Mouse (Mus musculus): ENCODE measurements around the gene Dnaja3.

The Dnaja3 gene

GRCm38 (mm10) chr16:4607818-4608531 is 31.8 kb upstream of the Dnaja3 start:
- DNase-seq (ENCODE audit: low spot score in 2 of 2) = peak; percentile 62 to 75

DNA sequence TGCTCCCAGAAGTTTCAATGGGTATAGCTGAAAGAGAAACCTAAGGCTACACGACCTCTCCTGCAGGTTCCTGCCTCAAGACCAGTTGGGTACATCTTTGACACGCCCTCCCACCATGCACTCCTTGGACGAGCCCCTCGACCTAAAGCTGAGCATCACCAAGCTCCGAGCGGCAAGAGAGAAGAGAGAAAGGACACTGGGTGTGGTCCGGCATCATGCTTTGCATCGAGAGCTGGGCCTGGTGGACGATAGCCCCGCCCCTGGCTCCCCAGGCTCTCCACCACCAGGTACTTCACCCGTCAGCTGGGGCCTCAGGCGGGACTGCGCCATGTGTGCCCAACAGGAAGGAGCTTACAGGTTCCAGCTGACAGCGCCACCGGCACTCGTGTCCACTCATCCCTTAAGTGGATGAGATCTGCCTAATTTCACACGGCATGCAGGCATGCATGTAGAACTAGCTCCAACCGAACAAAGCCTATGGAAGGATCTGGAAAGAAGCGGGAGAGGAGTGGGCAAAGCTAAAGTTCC is 31.2 kb upstream of the Dnaja3 start:
- no peak for DNase-seq (ENCODE audit: low spot score in 2 of 2)

DNA sequence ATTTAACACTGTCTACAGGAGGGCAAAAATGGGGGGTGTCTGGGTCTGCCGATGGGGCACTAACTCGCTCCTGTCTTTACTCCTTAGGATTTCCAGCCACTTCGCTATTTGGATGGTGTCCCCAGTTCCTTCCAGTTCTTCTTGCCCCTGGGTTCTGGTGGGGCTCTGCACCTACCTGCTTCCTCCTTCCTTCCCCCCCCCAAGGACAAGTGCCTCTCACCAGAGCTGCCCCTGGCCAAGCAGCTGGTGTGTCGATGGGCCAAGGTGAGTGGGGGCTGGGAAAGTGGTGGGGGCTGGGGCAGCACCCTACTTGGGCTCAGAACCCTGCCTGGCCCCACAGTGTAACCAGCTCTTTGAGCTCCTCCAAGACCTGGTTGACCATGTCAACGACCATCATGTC is 28.6 kb upstream of the Dnaja3 start:
- DNase-seq (ENCODE audit: low spot score in 2 of 2) = no peak

- no peak for DNase-seq (ENCODE audit: low spot score in 2 of 2)
Observed at GRCm38 (mm10) chr16:4611676-4612075, 28.1 kb upstream of the Dnaja3 start.

DNA sequence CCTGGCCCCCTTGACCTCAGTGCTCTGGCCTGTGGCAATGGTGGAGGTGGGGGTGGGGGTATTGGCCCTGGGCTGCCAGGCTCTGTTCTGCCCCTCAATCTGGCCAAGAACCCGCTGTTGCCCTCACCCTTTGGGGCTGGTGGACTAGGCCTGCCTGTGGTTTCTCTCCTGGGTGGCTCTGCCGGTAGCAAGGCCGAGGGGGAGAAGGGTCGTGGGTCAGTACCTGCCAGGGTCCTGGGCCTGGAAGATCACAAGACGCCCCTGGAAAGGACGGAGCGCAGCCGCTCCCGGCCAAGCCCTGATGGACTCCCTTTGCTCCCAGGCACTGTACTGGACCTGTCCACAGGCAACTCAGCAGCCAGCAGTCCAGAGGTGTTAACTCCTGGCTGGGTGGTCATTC is 26.1 kb upstream of the Dnaja3 start:
- no peak for DNase-seq (ENCODE audit: low spot score in 2 of 2)

DNA sequence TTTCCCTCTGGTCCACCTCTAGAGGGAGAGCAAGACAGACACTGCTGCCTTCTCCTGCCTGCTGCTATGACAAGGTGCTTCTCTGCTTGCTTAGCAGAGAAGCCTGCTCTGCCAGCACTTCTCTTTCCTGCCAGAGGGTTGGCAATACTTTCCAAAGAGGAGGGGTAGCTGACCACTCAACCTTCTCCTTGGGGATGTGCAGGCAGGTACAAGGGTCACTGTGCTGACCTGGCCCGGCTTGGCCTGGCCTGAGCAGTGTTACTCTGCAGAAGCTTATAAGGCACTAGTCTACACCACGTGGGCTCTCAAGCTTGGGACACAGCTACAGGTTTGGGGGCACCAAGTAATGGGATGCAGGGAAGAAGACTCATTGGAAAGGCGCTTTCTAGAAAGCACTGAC is 25.1 kb upstream of the Dnaja3 start:
- DNase-seq (ENCODE audit: low spot score in 2 of 2) = no peak

GRCm38 (mm10) chr16:4615297-4615696 is 24.5 kb upstream of the Dnaja3 start:
- no peak for DNase-seq (ENCODE audit: low spot score in 2 of 2)

DNA sequence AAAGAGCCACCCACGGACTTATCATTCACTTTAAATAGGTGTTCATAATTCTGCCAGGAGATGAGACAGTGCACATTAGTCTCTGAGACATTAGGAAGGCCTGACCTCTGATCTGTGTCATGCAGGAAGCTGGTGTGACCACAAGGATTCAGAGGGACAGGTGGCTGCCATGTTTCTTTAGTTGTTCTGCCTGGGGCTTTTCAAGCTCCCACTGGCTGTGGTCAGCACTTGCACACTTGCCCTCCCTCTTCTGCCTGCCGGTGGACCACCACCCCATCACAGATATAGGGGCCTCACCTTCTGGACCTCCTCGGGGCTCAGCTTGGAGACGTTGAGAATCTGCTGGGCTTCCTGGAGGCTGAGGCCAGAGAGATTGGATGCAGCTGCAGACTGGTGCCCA is 23.0 kb upstream of the Dnaja3 start:
- DNase-seq (ENCODE audit: low spot score in 2 of 2) = no peak

DNA sequence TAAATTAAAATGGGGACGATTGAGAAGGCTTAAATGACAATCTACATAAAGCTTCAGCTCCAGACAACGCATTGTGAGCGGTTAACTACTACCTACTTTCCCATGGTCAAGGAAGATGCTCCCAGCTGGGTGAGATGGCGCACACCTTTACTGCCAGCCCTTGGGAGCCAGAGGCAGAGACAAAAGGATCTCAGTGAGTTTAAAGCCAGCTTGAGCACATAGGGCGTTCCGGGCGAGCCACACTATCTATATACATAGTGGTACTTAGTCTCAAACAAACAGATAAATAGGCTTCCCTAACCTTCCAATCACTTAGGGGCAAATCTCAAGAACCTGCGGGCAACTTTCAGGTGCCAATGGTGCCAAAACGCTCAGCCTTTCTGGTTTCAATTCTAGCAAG is 15.7 kb upstream of the Dnaja3 start:
- DNase-seq (ENCODE audit: low spot score in 2 of 2) = no peak

GRCm38 (mm10) chr16:4624481-4625110 is 15.2 kb upstream of the Dnaja3 start, which contains the start of gene Pam16:
Pam16 (minus strand) TSS chr16:4624988.
- peak; percentile 79 to 87 for DNase-seq (ENCODE audit: low spot score in 2 of 2)

- no peak for DNase-seq (ENCODE audit: low spot score in 2 of 2)
Observed at GRCm38 (mm10) chr16:4627105-4627504, 12.7 kb upstream of the Dnaja3 start.

GRCm38 (mm10) chr16:4628898-4629419 is 10.8 kb upstream of the Dnaja3 start:
- no peak for DNase-seq (ENCODE audit: low spot score in 2 of 2)

DNA sequence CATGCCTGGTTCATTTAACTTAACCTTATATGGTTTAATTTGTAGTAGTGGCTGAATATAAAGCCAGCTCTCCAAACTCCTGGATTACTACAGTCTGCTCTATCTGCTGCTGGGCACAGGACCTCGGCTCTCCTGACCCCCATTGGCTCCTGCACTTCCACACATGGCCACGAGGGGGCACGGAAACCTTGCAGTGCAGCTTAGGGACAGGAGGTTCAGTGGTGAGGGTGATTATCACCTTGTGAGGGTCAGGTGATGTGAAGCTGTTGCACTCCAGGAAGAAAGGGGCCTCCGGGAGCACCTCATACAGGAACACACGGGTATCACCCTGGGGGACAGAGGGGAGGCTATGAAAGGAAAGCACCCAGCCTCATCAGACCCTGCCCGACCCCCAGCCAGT is 9.8 kb upstream of the Dnaja3 start:
- DNase-seq (ENCODE audit: low spot score in 2 of 2) = peak; percentile 66 to 84

- no peak for DNase-seq (ENCODE audit: low spot score in 2 of 2)
Observed at GRCm38 (mm10) chr16:4632050-4632449, 7.7 kb upstream of the Dnaja3 start.

DNA sequence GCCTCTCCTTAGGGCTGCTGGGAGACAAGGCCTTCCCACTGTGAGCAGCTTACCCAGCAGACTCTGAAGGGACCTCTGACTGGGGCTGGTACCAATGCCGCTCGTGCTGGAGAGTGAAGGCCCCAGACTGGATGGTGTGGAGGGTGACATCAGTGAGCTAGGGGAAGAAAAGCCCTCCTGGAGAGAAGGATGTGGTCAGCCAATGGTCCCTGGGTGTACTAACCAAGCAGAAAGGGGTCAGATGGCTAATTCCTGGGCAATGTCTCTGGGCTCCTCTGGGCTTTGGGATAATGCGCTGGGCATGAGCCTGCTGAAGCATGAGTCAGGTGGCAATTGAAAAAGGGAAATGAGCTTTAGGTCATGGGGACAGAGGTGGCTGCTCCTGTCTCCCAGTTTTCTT is 6.1 kb upstream of the Dnaja3 start:
- no peak for DNase-seq (ENCODE audit: low spot score in 2 of 2)

- DNase-seq (ENCODE audit: low spot score in 2 of 2) = no peak
Observed at GRCm38 (mm10) chr16:4634681-4635080, 5.1 kb upstream of the Dnaja3 start.

GRCm38 (mm10) chr16:4635760-4636159 is 4.0 kb upstream of the Dnaja3 start:
- DNase-seq (ENCODE audit: low spot score in 2 of 2) = no peak

- DNase-seq (ENCODE audit: low spot score in 2 of 2) = no peak
Observed at GRCm38 (mm10) chr16:4638891-4639390, 848 bp upstream of the Dnaja3 start.

DNA sequence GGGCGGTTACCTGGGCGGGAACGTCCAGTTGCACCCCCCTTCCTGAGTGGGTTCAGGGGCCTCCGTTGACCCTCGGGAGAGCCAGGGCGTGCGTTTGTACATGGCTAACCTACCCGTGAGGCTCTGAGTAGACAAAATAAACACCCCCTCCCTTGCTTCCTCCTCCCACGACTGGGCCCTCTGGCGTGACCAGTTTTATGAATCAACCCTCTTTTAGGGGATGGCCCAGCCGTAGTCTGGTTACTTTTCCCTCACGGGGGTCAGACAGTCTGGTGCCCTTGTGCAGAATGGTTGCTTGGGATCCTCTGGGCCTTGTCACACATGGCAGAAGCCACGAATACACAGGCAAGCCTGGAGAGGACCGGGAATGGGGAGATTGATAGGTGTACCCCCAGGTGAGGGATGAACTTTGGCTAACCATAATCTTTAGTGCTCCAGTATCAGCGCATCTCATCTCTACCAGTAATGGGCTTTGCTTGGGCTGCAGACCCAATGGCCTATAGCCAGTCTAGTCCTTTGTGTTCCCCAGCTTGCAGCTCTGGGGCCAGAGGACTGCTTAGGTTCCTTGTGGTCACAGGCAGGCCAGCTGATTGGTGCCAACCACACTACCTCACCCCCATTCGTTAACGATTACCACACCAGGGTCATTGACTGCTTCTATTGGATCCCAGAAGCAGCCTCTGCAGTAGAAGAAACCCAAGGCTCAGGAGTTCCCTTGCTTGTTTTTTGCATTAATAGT is 647 bp downstream of the Dnaja3 start:
- DNase-seq (ENCODE audit: low spot score in 2 of 2) = no peak

- DNase-seq (ENCODE audit: low spot score in 2 of 2) = peak in 1 of 2 experiments; percentile 32
Observed at GRCm38 (mm10) chr16:4641119-4641838, 1.5 kb downstream of the Dnaja3 start.

DNA sequence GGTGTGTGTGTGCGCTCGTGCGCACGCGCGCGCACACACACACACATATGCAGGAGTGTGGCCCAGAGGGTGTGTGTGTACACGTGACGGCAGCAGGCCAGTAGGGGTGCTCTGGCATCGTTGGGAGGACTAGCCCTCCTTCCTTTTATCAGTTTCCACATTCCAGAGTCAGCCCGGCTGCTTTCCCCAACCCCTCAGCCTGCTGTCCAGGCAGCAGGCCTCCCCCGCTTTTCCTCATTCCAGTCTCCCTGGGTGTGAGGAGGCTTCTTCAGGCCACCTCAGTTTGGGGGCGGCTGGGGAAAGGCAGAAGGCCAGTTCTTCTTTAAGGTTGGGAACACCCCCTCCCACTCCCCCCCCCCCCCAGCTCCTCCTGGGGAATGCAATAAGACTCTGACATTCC is 2.4 kb downstream of the Dnaja3 start:
- DNase-seq (ENCODE audit: low spot score in 2 of 2) = no peak

All from spleen, postnatal 14 days (tissue).